Mouse (Mus musculus): ENCODE data around the gene Gpd2.
A peak's percentile ranks its signal among the peaks of the same experiment; 100 is the strongest.

Gpd2 gene

DNA sequence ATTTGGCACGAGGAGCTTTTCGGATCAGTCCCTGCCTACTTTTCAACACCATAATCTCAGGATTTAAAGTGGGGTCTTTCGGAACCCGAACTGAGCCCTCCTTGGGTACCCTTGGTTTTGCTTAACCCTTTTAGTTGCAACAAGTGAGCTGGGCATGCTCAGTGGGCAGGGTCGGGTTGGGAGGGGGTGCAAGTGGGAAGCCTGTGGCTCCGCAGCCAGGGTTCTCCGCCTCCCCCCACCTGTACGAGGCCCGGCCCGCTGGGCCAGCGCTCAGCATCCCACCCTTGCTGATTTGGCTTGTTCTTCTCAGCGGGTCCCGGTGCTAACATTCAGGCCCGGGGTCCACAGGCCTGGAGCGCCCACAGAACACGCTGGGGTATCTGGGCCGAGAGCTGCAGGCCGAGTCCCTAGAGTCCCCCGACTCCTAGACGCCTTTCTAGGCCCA is at the start of gene Gpd2:
TSS of gene Gpd2 (plus strand) at position 161 of the 445 bp plus-strand sequence.
- DNase-seq = no peak

DNA sequence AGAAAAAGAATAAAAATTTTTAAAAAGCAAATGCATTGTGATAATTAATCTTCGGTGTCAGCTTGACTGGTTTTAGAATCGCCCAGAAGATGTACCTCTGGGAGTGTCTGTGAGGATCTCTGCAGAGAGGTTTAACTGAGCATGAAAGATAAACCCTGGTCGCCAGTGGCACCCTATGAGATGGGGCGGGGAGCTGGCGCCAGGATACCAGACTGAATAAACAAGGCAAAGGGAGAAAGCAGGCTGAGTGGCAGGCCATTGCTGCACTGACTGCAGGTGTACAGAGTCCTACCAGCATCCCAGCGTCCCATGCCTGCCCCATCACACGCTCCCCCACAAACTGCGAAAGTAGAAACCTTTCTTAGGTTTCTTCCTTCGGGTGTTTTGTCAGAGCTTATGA is 49.2 kb upstream of the Gpd2 start:
- no peak for DNase-seq

DNA sequence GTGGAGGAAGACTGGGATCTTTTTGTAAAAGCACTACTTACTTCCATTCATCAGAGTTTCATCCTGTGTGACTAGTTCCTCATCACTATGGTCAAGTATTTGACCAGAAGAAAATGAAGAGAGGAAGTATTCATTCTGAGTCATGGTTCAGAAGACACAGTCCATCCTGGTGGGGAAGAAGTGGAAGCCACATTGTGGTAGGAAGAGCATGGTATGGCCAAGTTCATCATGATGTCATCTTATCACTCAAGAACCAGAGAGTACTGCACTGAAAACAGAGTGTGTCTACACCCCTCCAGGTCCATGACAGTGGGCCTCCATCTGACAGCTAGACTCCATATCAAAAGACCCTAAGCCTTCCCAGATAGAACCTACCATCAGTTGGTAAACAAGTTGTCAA is 46.6 kb upstream of the Gpd2 start:
- no peak for DNase-seq

DNA sequence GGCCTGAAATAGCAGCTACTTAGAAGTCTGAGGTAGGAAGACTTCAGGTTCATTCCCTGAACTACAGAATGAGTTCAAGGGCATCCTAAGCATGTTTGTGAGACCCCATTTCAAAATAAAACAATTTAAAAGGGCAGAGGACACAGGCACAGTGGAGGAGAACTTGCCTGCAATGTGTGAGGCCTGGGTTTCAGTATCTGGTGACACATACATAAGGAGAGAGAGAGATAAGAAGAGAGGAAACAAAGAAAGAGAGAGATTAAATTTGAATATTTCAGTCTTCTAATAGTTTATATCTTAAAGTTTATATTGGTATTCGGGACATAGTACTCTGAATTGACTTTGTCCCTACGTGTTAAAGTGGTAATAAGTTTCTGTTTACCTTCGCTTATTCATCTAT is 38.4 kb upstream of the Gpd2 start:
- DNase-seq = no peak

DNA sequence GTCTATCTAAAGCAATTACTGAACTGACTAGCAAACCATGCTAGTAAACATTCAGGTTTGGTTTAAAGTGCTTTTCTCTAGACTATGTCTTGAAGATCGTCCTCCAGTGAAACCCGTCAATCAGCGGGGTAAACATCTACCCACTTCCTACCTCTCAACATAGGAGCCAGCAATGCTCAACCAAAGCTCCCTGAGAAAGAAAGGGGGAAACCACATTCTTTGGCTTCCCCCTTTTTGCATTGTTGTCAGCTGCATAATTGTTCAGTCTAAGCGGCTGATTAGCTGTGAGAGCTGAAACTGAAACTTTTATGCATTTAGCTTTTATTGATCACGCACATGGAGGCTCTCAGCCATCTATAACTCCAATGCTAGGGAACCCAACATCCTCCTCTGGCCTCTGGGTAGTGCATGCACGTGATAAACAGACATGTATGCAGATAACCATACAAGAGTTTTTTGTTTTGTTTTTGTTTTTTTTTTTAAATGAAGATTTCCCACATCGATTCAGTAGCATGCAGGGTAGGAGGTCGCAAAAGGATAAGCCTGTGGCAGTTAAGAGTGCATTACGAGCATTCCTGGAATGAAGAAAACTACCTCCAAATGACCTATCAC is 28.9 kb upstream of the Gpd2 start:
- DNase-seq = no peak

DNA sequence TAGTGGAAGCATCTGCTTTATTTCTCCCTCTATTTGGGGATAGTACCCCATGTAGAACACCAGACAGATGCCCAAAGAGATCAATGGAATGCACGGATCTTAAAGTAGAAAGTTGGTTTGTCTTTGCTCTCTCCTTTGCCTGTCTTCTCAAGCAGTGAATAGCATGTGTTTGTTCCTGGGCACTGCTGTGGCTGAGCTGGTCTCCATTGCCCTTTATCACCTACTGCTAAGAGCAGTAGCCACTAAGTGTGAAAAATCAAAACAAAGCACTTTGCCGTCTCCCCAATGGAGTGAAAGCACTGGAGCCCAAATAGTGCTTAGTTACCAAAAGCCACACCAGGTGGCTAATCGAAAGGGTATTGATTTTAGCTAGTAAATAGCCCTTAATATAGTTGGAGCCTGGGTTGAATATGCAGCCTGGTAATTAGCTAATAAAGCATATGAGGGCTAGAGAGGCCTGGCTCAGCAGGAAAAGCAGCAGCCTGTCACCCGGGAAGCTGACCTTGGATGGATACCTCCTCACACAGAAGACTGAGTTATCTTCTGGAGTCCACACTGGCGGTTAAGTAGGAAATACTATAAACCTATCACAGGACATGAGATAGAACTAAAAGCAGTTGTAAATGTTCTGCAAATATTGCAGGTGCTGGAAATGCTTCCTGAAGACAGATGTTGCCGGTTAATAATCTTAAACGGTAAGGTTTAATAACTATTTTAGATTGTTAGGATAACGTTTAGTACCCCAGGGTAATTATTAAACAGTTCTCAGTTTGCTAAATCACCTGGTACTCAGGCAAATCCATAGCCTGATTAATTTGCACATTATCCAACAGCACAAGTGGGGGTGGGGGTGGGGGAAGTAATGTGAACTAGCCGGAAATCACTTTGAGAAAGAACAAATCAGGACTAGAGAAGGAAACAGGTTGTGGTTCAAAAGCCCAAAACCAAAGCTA is 26.1 kb upstream of the Gpd2 start:
- no peak for DNase-seq

DNA sequence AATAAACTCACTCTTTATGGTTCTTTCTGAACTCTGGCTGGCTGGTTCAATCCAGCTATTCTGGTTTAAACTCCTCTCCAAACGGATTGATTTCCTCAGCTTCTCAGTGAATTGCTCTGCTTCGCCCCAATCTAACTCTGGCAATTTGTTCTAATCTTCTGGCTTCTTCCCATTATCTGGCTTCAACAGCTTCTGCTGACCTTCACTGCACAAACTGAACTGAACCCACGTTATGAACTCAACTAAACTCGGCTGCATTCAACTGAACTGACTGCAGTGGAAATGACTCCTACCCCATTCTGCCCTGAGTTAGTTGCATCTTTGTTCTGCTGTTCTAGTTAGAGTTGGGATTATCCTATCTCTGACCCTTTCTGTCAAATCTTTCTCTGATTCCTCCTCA is 24.1 kb upstream of the Gpd2 start:
- no peak for DNase-seq

DNA sequence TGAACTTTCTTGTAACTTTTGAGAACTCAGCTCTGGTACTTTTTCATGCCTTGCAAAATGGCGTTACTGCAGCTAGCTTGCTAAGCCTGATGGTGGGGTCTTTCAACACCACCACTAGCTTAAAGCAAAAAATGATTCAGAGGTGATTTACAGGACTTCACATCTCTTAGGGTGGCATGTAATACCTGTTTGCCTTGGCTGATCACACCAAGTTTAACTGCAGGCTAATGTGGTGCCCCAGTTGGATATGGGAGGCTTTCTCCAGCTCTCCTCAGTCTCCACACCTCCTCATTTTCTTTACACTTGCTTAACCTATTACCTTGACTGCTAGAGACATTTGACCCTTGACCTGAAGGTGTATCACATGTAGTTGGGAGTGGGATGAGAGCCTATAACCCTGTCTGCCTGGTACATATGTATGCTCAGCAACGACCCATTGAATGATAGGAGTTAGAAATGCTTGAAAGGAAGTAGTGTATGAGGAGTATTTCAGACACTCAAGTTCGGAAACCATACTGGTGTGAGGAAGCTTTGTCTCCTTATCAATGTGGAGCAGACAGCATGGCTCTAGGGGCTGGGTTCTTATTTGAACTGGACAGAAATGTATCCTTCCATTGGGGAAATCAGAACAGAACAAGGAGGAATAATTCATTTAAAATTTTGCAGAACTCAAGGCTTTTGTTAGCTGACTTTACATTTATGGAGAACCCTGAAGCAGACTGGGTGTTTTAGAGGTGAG is 14.0 kb upstream of the Gpd2 start:
- no peak for DNase-seq

DNA sequence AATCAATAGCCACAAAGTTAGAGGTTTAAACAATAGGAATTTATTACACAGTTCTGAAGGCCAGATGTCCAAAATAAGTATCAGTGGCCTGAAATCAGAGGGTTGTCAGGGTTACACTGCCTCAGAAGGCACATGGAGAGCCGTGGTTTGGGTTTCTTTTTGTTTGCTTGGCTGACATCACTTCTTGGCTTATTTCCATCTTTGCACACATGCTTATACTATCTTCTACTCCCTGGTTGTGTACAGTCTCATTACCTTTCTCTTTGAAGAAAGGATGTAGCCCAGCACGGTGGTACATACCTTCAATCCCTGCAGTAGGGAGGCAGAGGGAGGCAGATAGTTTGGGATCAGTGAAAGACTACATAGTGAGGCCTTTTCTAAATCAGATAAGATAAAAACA is 12.2 kb upstream of the Gpd2 start:
- DNase-seq = peak; percentile 31

DNA sequence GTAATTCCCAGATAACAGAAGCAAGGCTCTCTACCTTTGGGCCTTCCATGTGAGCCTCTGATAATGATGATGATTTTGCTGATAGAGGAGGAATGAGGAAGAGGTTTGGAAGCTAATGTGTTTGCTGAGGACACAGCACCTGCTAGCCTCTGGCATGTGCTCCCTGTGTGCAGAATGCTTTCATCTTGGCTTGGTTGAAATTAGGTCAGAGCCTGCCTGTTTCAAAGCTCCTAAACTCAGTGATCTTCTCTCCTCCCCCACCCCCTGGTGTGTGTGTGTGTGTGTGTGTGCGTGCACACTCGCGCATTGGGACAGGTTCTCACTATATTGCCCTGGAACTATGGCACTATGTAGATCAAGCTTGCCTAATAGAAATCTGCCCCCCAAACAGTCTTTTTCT is 10.0 kb upstream of the Gpd2 start:
- peak; percentile 55 for DNase-seq

DNA sequence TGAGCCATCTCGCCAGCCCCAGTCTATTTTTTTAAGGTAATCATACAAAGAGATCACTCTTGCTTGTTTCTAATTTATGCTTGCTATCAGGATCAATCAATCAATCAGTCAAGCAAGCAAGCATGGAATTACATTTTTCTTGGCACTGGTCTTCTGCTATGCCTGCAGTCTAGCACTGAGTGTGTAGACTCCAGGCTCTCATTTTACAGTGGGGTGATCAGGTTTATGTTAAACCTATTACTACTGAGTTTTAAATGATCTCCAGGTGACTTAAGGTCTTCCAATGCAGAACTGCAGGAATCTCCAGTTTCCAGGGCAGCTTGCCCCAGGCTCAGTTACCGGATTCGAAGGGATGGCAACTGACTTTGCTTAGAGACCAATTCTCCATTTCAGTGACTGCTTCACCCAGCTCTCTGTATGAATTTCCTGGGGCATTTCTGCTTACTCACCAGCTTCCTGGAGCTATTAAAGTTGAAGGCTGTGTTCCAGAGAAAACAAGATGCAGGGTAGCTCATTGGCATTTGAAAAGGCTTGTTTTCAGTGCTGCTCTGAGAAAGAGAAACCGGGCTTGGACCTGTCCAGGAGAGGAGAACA is 7.7 kb upstream of the Gpd2 start:
- DNase-seq = no peak

DNA sequence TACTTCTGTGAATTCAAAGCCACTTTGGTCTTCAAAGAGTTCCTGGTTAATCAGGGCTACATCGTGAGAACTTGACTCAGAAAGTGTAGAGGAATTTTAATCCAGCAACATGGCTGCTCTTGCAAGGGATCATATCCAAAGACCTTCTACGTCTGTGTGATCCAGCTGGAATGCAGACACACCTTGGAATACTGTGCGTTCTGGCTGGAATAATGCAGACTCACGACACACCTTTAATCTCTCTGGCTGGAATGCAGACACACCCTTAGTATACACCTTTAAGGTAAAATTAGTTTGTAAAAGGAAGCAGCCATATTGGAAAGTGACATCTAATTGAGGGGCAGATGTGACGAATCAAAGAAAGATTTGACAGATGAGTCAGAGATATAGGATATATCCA is 6.0 kb upstream of the Gpd2 start:
- DNase-seq = no peak

DNA sequence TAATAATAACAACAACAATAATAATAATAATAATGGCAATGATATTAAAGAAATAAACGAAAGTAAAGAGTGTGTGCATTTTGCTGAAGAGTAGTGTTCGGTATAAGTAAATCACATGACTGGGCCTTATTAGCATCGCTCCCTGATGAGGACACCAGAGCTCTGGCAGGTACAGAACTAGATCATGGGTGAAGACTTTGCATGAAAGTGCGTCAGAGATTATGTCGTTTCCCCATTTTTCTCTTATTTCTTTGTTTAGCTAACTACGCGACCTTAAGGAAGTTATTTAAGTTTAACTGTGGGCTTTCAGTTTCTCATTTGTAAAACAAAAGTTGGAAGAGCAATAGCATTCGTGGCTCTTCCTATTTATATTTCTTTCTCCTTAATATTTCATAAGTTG is 5.1 kb upstream of the Gpd2 start:
- no peak for DNase-seq

DNA sequence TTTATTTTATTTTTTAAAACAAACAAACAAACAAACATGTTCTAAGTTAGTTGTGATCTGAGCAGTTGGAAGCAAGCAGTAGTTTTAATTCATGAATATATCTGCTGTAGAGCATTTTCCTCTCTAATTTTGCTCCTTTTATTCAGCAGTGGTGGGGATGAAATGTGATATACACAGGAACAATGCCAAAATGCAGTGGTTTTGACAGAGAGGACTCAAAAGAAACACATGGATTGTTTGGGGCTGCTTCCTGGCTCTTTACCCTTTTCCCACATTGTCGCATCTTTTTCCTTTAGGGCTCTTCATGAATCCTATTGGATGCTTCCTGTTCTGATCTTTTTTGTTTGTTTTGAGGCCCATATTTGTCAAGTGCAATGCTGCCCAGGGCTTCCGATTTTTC is 1.2 kb upstream of the Gpd2 start:
- DNase-seq = no peak

DNA sequence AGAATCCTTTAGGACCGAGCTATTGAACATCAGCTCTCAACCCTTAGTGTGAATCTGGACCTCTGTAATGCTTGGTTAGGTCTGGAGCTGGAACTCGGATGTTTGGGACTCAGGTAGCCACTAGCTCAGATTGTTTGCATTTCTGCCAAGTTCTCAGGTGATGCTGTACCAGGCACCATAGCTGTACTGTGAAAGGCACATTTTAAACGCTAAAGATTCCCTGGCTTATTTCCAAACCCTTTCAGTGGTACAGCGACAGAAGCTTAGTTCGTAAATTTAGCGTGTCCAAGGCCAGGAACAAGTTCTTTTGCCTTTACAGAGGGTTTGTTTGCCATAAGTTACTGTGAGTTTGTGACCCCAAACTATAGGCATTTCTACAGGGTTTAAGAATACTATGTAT is 409 bp upstream of the Gpd2 start:
- DNase-seq = no peak

DNA sequence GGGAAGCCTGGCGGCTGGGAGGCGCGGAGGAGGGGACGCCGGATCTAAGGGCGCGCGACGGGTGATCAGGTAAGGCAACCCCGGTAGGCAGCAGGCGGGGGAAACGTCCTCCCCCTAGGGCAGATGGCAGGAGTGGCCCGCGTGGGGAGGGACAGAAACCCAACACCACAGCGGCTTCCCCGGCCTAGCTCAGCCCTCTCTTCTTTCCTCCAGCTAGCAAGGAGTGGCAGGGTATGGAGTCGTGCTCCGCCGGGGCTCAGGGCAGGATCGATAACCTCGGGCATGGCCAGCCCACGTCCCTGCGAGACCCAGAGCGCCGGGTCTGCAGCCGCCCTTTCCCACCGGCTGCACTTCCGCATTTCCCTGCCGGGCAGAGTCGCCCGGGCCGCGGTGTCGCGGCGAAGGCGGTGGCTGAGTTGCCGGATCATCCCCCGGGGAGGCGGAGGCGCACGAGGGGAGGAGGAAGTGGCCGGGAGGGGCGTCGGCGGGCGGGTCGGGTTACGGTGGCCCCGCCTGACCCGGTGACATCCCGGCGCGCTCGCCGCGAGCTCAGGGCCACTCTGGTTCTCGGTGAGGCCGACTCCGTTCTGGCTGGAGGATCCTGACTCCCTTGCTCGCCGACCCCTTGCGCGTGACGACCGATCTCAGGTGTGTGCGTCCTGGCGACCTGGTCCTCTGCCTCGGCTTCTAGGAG is 632 bp downstream of the Gpd2 start:
- peak; percentile 88 for DNase-seq

DNA sequence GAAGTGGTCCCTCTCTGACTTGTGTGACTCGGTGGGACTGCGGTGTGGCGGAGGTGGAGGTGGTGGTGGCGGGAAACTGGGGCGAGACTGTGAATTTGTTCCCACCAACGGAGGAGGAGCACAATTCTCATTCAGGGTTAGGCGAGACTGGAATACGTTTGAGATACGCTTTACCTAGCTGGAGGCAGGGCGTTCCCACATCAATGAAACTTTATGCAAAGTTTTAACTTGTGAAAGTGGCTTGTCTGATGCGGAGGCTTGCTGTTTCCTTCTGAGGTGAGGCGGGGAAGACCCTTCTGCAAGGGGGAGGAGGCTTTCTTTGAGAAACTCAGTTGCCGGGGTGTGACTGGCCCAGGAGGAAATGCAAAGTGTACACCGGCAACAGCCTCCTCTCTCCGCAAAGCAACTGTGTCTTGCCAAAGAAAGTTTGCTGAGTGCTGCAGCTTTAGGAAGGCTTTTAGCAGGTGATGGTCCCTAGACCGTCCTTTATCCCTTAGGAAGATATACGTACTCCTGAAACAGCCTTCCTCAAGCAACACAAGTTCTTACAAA is 1.3 kb downstream of the Gpd2 start:
- no peak for DNase-seq

DNA sequence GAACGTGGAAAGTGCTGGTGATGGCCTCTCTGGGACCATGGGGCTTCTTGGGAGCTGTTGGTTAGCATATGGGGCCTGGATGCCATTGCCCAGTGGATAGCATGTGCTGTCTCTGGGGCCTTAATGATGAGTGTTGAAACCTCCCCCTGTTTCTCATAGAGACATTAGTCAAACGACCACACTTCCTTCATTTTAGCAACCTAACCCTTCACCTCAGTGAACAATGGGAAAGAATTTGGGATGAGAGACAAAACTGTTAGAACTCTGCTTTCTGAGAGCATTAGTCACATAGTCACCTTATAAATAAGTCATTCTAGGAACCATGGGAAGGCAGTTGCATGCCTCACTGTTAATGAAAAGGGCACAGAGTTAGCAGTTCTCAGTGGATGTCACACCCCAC is 1.9 kb downstream of the Gpd2 start:
- DNase-seq = no peak

DNA sequence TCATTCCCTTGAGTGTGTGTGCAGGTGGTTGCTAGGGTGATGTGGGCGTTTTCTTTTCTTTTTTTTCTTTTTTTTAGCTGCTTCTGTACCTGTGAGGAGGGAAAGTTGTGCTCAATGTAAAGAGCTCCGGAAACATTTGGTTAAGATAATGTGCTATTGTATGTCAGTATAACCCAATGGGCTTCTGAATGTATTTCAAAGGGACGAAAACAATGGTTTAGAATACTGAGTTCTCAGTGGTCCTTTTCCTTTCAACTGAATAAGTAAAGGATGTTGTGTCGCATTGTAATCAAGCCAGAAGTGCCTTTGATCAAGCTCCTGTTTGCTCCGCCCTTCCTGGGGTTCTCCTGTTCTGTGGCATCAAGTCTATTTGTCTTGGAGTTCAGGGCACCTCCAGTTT is 6.6 kb downstream of the Gpd2 start:
- DNase-seq = no peak

DNA sequence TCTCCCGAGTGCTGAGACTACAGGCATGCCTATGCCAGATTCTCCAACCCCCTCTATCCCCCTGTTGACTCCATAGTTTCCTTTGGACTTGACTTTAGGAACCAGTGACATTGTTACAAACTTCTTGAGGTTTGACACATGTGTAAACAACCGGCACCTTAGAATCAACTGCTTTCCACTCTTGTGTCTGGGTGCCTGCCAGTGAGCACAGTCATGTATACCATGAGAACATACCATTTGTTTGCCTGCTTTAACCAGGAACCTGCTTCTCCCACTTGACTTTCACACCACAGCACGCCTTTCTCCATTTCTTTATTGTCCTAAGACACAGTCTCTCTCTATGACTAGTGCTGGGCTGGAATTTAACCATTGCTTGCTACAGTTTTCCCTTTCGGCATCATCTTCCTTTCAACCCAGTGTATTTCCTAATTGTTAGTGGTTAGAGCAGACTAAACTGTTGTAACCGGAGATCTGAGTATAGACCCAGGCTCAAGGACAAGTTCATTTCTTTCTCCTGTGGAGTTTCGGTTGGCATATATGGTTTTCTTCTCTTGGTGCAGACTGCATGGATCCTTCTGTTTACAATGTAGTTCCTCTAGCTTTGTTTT is 8.4 kb downstream of the Gpd2 start:
- DNase-seq = no peak

DNA sequence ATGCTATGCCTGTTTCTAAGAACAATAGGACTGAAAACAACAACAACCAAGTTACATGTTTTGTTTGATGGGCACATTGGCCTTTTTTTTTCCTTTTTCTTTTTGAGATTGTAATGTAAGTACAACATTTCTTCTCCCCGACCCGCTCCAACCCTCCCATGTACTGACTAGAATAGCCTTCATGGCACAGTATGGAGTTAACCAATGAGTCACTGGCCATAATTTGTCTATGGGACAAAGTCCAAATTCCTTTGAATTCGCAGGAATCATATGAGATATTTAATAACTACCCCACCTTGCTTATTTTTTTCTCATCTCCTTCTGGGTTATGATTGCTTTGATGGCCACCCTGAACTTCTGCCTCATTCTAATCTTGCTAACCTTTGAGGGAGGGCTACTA is 12.7 kb downstream of the Gpd2 start:
- no peak for DNase-seq

Data from retina, postnatal 1 day (tissue).